Mouse (Mus musculus): Measurements from ENCODE around the gene Hectd2. TPM values are rescaled to one million over a fixed set of nuclear protein-coding genes. Genes with fewer than 3 reads are reported as not detected.

Gene Hectd2
- polyA plus RNA-seq, 1 experiment from 2014 or later: 1.3 TPM

GRCm38 (mm10) chr19:36534766-36535140 lies 19.7 kb upstream of the Hectd2 start:
- peaks cover 12% of the 10 kb centered on the region for H3K4me1 ChIP-seq (ENCODE audit: control insufficient read depth, insufficient read depth, low read length)
- 45% methylated on average over 8 of the region's 8 CpGs for WGBS
- H3K36me3 ChIP-seq (ENCODE audit: control insufficient read depth, insufficient read depth, low read length): no peaks in the 10 kb centered on the region
- H3K27me3 ChIP-seq (replicated peaks; ENCODE audit: control insufficient read depth, insufficient read depth, low read length): no peaks in the 10 kb centered on the region
- no peak overlapping the region for H3K4me3 ChIP-seq (ENCODE audit: low read length)
- peak; percentile 52 for ATAC-seq
- H3K4me2 ChIP-seq (ENCODE audit: low read depth, low read length): peak overlapping the region; percentile 41
- H3K9ac ChIP-seq (ENCODE audit: low read depth, low read length): no peak overlapping the region
- H3K9me3 ChIP-seq (ENCODE audit: control insufficient read depth, low read length): no peaks in the 10 kb centered on the region
- no peak overlapping the region for H3K27ac ChIP-seq (ENCODE audit: low read length)

- no peak overlapping the region for H3K4me3 ChIP-seq (ENCODE audit: low read length)
- no peaks in the 10 kb centered on the region for H3K36me3 ChIP-seq (ENCODE audit: control insufficient read depth, insufficient read depth, low read length)
- H3K27me3 ChIP-seq (replicated peaks; ENCODE audit: control insufficient read depth, insufficient read depth, low read length): no peaks in the 10 kb centered on the region
- H3K9ac ChIP-seq (ENCODE audit: low read depth, low read length): no peak overlapping the region
- no peak overlapping the region for H3K4me2 ChIP-seq (ENCODE audit: low read depth, low read length)
- ATAC-seq: no peak
- 54% methylated on average over 2 of the region's 2 CpGs for WGBS
- H3K27ac ChIP-seq (ENCODE audit: low read length): no peak overlapping the region
- peaks cover 12% of the 10 kb centered on the region for H3K4me1 ChIP-seq (ENCODE audit: control insufficient read depth, insufficient read depth, low read length)
- H3K9me3 ChIP-seq (ENCODE audit: control insufficient read depth, low read length): no peaks in the 10 kb centered on the region
These were observed 19.3 kb upstream of the Hectd2 start for GRCm38 (mm10) chr19:36535186-36535585.

GRCm38 (mm10) chr19:36535878-36536277 lies 18.6 kb upstream of the Hectd2 start:
- Histone ChIP-seq H3K4me3 (ENCODE audit: low read length) (no peak overlapping the region), H3K27ac (ENCODE audit: low read length) (no peak overlapping the region), H3K27me3 (replicated peaks; ENCODE audit: control insufficient read depth, insufficient read depth, low read length) (no peaks in the 10 kb centered on the region), H3K4me1 (ENCODE audit: control insufficient read depth, insufficient read depth, low read length) (peaks cover 12% of the 10 kb centered on the region), H3K36me3 (ENCODE audit: control insufficient read depth, insufficient read depth, low read length) (no peaks in the 10 kb centered on the region), H3K9me3 (ENCODE audit: control insufficient read depth, low read length) (no peaks in the 10 kb centered on the region), H3K9ac (ENCODE audit: low read depth, low read length) (no peak overlapping the region), H3K4me2 (ENCODE audit: low read depth, low read length) (no peak overlapping the region)
- WGBS: 38% methylated on average over 6 of the region's 6 CpGs
- no peak for ATAC-seq

- H3K9me3 ChIP-seq (ENCODE audit: control insufficient read depth, low read length): no peaks in the 10 kb centered on the region
- ATAC-seq: no peak
- peaks cover 12% of the 10 kb centered on the region for H3K4me1 ChIP-seq (ENCODE audit: control insufficient read depth, insufficient read depth, low read length)
- no peak overlapping the region for H3K9ac ChIP-seq (ENCODE audit: low read depth, low read length)
- H3K4me2 ChIP-seq (ENCODE audit: low read depth, low read length): no peak overlapping the region
- no peak overlapping the region for H3K27ac ChIP-seq (ENCODE audit: low read length)
- no peaks in the 10 kb centered on the region for H3K27me3 ChIP-seq (replicated peaks; ENCODE audit: control insufficient read depth, insufficient read depth, low read length)
- H3K4me3 ChIP-seq (ENCODE audit: low read length): no peak overlapping the region
- 84% methylated on average over 11 of the region's 11 CpGs for WGBS
- no peaks in the 10 kb centered on the region for H3K36me3 ChIP-seq (ENCODE audit: control insufficient read depth, insufficient read depth, low read length)
These were observed 17.5 kb upstream of the Hectd2 start for GRCm38 (mm10) chr19:36536929-36537328.

- H3K9ac ChIP-seq (ENCODE audit: low read depth, low read length): no peak overlapping the region
- H3K4me3 ChIP-seq (ENCODE audit: low read length): no peak overlapping the region
- H3K4me1 ChIP-seq (ENCODE audit: control insufficient read depth, insufficient read depth, low read length): peaks cover 12% of the 10 kb centered on the region
- no peaks in the 10 kb centered on the region for H3K36me3 ChIP-seq (ENCODE audit: control insufficient read depth, insufficient read depth, low read length)
- no peaks in the 10 kb centered on the region for H3K27me3 ChIP-seq (replicated peaks; ENCODE audit: control insufficient read depth, insufficient read depth, low read length)
- no peak overlapping the region for H3K4me2 ChIP-seq (ENCODE audit: low read depth, low read length)
- 0 out of 2 replicates have a peak, but pooled peaks have one; percentile 68 for ATAC-seq
- 10% methylated on average over 4 of the region's 4 CpGs for WGBS
- no peaks in the 10 kb centered on the region for H3K9me3 ChIP-seq (ENCODE audit: control insufficient read depth, low read length)
- no peak overlapping the region for H3K27ac ChIP-seq (ENCODE audit: low read length)
These were observed 15.9 kb upstream of the Hectd2 start for GRCm38 (mm10) chr19:36538528-36538927.

- Histone ChIP-seq H3K9ac (ENCODE audit: low read depth, low read length) (no peak overlapping the region), H3K9me3 (ENCODE audit: control insufficient read depth, low read length) (no peaks in the 10 kb centered on the region), H3K4me3 (ENCODE audit: low read length) (no peak overlapping the region), H3K4me1 (ENCODE audit: control insufficient read depth, insufficient read depth, low read length) (peaks cover 7% of the 10 kb centered on the region), H3K36me3 (ENCODE audit: control insufficient read depth, insufficient read depth, low read length) (no peaks in the 10 kb centered on the region), H3K27ac (ENCODE audit: low read length) (no peak overlapping the region), H3K27me3 (replicated peaks; ENCODE audit: control insufficient read depth, insufficient read depth, low read length) (no peaks in the 10 kb centered on the region), H3K4me2 (ENCODE audit: low read depth, low read length) (no peak overlapping the region)
- ATAC-seq: no peak
- WGBS: 93% methylated on average over 2 of the region's 2 CpGs
These were observed 15.1 kb upstream of the Hectd2 start for GRCm38 (mm10) chr19:36539311-36539710.

DNA sequence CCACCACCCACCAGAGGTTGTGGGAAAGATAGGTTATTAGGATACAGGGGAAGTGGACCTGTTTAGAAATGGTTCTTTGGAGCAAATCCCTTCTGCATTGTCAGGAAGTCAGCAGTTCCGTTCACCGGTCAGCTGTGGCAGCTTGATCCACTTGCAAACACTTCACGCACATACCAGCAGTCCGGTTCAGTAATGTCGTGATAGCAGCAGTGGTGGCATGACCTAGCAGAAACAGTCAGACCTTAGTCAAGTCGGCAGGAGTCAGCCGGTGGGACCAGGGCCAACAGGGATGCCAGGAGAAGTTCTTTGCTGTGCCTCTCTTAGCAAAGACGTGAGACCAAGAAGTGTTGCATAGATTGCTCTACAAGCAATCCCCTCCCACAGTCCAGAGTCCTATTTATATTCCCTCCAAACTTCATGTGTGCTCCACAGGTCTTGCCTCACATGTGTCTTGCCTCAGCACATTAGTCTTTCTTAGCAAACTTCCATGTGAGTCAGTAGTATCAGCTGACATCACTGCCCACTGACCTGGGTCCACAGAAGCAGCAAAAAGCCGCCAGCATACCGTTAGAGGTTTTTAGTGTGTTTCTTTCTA lies 14.3 kb upstream of the Hectd2 start:
- no peak overlapping the region for H3K27ac ChIP-seq (ENCODE audit: low read length)
- no peaks in the 10 kb centered on the region for H3K9me3 ChIP-seq (ENCODE audit: control insufficient read depth, low read length)
- ATAC-seq: no peak
- no peaks in the 10 kb centered on the region for H3K36me3 ChIP-seq (ENCODE audit: control insufficient read depth, insufficient read depth, low read length)
- no peaks in the 10 kb centered on the region for H3K27me3 ChIP-seq (replicated peaks; ENCODE audit: control insufficient read depth, insufficient read depth, low read length)
- no peak overlapping the region for H3K9ac ChIP-seq (ENCODE audit: low read depth, low read length)
- no peak overlapping the region for H3K4me2 ChIP-seq (ENCODE audit: low read depth, low read length)
- H3K4me3 ChIP-seq (ENCODE audit: low read length): no peak overlapping the region
- no peaks in the 10 kb centered on the region for H3K4me1 ChIP-seq (ENCODE audit: control insufficient read depth, insufficient read depth, low read length)
- WGBS: 59% methylated on average over 10 of the region's 10 CpGs

GRCm38 (mm10) chr19:36540776-36541175 lies 13.7 kb upstream of the Hectd2 start:
- ATAC-seq: no peak
- H3K27me3 ChIP-seq (replicated peaks; ENCODE audit: control insufficient read depth, insufficient read depth, low read length): no peaks in the 10 kb centered on the region
- 69% methylated on average over 7 of the region's 7 CpGs for WGBS

DNA sequence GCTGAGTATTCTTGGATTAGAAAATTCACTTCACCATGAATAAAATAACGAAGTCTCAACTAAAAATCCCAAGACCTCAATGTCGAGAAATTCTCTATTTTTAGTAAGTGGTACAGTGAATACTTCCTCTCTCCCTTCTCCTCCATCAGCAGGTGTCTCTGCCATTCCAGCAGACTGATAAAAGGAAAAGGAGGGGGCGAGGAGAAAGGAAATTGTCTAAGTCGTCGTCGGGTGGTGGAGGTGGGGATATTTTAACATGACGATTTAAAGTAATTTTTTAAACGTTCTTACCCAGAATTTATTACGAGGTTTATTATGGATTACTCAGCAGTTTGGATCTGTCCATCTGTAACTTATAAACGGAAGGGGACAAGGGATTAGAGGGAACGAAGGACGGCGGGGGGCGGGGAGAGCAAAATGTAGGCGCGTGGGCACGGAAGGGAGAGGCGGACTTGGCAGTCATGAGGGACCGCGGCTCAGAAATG lies 836 bp upstream of the Hectd2 start:
- Histone ChIP-seq H3K4me1 (ENCODE audit: control insufficient read depth, insufficient read depth, low read length) (no peaks in the 10 kb centered on the region), H3K27ac (ENCODE audit: low read length) (no peak overlapping the region), H3K9ac (ENCODE audit: low read depth, low read length) (peak overlapping the region; percentile 79), H3K36me3 (ENCODE audit: control insufficient read depth, insufficient read depth, low read length) (no peaks in the 10 kb centered on the region), H3K9me3 (ENCODE audit: control insufficient read depth, low read length) (no peaks in the 10 kb centered on the region), H3K4me3 (ENCODE audit: low read length) (peak overlapping the region; percentile 83), H3K27me3 (replicated peaks; ENCODE audit: control insufficient read depth, insufficient read depth, low read length) (no peaks in the 10 kb centered on the region; the same call in 1 of the 2 replicates), H3K4me2 (ENCODE audit: low read depth, low read length) (peak overlapping the region; percentile 97)
- 4% methylated on average over 20 of the region's 20 CpGs for WGBS
- no peak for ATAC-seq

More at GRCm38 (mm10) chr19:36540776-36541175, 13.7 kb upstream of the Hectd2 start:
- no peaks in the 10 kb centered on the region for H3K9me3 ChIP-seq (ENCODE audit: control insufficient read depth, low read length)
- H3K36me3 ChIP-seq (ENCODE audit: control insufficient read depth, insufficient read depth, low read length): no peaks in the 10 kb centered on the region
- no peak overlapping the region for H3K4me3 ChIP-seq (ENCODE audit: low read length)
- H3K9ac ChIP-seq (ENCODE audit: low read depth, low read length): no peak overlapping the region
- H3K4me2 ChIP-seq (ENCODE audit: low read depth, low read length): no peak overlapping the region
- no peaks in the 10 kb centered on the region for H3K4me1 ChIP-seq (ENCODE audit: control insufficient read depth, insufficient read depth, low read length)
- H3K27ac ChIP-seq (ENCODE audit: low read length): no peak overlapping the region

All from intestine, embryonic 16.5 days (tissue).